Mouse (Mus musculus) adrenal gland, adult 10 weeks (tissue): ENCODE measurements around the gene Ube2q1. TPM values are rescaled to one million over a fixed set of nuclear protein-coding genes. Genes with fewer than 3 reads are reported as not detected.

Experiments used
- polyA plus RNA-seq: library from polyadenylated mRNA; stranded (reverse); fragments of 350-450 nt; fragmentation: Illumina TruSeq; extraction: RNeasy Lipid Tissue Mini Kit (QIAGEN cat#74804); gene quantifications from one replicate; pipeline ENCODE4 v1.2.3, GENCODE M21; 2014; ENCODE audit warnings: low read depth, low replicate concordance

Ube2q1 gene
- 80.7 TPM for polyA plus RNA-seq

DNA sequence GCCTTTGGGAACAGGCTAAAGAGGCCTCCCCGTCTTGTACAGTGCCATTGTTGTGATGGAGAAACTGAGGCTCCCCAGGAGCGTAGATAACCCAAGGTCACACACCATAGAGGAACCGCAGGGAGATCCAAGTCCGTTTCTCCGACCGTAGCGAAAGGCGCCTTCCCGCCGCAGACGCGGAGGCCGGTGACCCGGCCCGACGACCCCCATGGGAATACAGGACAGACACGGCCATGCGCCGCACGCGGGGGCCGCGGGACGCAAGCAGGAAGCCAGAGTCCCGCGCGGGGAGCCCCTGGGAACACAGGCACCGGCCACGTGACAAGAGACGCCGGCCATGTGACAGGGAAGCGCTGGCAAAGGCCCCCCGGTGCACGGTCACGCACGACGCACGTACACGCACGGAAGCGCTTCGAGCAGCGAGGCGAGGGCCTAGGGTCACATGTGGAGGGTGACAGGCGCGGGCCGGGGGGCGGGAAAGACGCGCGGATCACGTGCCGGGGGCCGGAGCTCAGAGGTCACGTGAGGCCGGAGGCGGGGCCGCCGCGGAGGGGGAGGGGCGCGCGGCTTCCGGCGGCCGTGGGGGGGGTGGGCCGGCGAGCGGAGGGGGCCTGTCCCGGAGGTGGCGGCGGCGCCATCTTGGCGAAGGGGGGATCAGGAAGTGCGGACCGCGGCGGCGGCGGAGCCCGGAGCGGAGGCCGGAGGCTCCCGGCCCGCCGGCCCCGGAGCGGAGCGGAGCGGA is at the start of gene Ube2q1:
TSS of gene Ube2q1 (plus strand) at position 649 of the 742 bp plus-strand sequence.

DNA sequence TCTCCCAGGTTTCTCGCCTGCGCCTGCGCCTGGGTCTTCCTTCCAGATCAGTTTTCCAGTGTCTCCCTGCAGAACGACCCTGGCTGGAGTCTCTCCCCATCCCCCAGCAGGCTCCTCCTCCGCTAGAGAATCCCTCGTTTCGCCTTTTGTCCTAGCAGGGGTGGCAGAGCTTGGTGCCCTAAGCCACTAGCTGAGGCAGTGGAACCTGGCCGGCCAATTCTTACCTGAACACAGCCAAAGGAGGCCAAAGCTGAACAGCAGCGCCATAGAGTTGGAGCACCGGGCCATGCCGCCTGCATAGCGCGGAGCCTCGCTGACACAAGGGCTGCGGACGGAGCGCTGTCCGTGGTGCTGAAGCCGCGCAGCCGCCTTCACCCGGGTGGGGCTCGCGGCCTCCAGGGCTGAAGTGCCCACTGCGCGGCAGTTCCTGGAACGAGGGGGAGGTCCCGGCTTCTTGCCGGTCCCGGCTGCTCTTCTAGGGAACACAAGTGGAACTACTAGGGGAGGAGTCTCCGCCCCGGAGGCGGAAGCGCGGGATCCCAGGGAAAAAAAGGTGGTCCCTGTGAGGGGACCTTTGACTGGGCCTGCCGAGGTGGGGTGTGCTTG is 9.2 kb upstream of the Ube2q1 start, which contains the start of gene Chrnb2:
TSS of gene Chrnb2 (minus strand) at position 514 of the 606 bp plus-strand sequence.

DNA sequence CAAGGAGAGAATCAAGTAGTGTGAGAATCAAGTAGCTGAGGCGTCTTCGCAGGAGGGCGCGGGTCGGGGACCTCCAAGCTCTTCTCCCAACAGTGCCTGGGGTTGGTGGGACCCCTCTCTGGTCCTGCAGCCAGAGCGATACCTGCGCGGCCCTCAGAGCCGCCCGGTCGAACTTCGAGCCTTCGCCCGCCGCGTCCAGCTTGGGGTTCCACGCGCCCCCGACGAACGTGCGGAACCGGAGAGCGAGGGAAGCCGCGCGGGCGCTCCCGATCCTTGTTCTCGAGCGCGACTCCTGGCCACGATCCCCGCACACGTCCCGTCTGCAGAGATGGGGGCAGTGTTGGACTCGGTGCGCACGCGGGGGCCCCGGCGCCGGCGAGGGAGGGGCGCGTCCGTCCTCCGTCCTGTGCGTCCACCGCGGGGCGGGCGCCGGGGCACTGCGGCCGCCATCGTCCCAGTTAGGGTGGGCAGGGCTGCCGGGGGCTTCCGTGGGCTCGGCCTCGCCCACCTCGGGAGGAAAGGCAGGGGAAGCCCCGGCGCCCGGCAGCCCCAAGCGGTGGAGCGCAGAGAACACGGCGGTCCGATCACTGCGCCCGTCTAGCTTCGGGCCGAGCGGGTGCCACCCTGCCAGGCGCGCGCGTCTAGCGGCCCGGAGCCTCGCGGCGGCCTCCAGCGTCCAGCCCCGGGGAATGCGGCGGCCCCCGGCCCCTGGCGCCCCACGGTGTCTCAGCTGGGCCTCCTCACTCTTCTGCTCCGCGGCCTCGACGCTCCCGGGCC is 57.6 kb downstream of the Ube2q1 start, which contains the start of gene She:
TSS of gene She (plus strand) at position 556 of the 777 bp plus-strand sequence.

Other genes with a start within 250 kb of the Ube2q1 start
- 7.5 TPM for gene Adar, start 58.6 kb upstream of the Ube2q1 start, polyA plus RNA-seq
- 1.5 TPM for gene Chrnb2, start 9.0 kb upstream of the Ube2q1 start, polyA plus RNA-seq
- 11.1 TPM for gene She, start 57.8 kb downstream of the Ube2q1 start, polyA plus RNA-seq
- gene Il6ra, start 139.6 kb downstream of the Ube2q1 start, polyA plus RNA-seq: 3.1 TPM
- gene Atp8b2, start 189.9 kb downstream of the Ube2q1 start, polyA plus RNA-seq: 18.3 TPM
- gene Hax1, start 225.2 kb downstream of the Ube2q1 start, polyA plus RNA-seq: 93.4 TPM